ENCODE assay signal across 31 mouse cellular contexts in the genomic region with DNA sequence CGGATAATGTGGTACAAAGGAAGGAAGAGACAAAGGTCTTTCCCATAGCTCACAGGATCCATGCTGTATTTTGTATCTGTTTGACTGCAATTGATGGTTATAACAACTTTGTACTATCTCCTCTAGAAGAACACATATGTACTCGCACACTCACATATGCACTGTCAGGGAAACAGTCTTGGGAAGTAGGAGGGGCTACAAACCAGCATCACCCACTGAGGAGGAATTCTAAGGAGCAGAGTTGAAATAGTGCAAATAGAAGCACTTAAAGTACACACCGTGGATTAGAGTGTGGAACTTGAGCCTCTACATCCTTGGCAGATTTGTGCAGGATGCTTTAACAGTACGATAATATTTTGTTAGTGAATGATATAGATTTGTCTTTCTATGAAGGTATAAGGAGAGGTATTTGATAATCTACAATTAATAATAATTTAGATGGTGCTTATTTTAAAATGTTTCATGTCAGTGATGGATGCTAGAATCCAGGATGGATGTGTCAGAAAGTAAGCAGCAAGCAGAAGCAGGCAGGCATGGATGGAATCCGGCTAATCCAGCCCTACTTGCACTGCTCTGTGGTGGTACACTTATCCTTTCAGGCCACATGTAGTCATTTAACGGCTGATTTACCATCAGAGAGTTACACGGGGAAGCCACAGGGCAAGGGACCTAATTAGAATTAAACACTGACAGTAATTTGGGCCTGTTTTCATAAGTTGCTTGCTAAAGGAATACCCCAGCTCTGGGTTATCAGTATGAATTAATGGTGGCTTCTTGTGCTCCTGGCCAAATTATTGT.
DNase-seq lines count a peak whose midpoint lies in the region; ATAC-seq and TF ChIP-seq lines count a peak whose summit lies in the region.
"Had no signal": no experiment of that assay in that cellular context is flagged by ENCODE, and none has a peak within 500 bp of the region (broad histone marks: within the 10 kb centered on the region; RNA-seq: fewer than 3 reads in every experiment).

No protein-coding gene starts in this region.

- peak; percentile 63; the same call in 1 of the 2 replicates for ATAC-seq in midbrain, embryonic 12.5 days (ENCODE audit: low FRiP score, low read depth)
- peak; percentile 68 for ATAC-seq in forebrain, embryonic 13.5 days
- peak; percentile 67 for ATAC-seq in forebrain, embryonic 16.5 days
- ATAC-seq: activated CD4-positive, CD25-positive, alpha-beta regulatory T cell, adult 4 months; intestine, embryonic 16.5 days had no signal

- 51% methylated on average over 7 of the region's 7 CpGs for WGBS in midbrain, embryonic 12.5 days
- WGBS in midbrain, embryonic 10.5 days, result 65% methylated on average over 7 of the region's 7 CpGs
- 41% methylated on average over 7 of the region's 7 CpGs for WGBS in forebrain, embryonic 13.5 days
- 37% methylated on average over 7 of the region's 7 CpGs for WGBS in forebrain, embryonic 16.5 days
- WGBS in lung, adult 2 months, result 65% methylated on average over 7 of the region's 7 CpGs

- H3K4me2 ChIP-seq in midbrain, embryonic 12.5 days (replicated peaks), result no peak overlapping the region
- no peak overlapping the region for H3K4me2 ChIP-seq in forebrain, embryonic 13.5 days
- no peak overlapping the region for H3K4me2 ChIP-seq in forebrain, embryonic 16.5 days (ENCODE audit: low read length)
- H3K4me2 ChIP-seq: embryonic facial prominence, embryonic 13.5 days; heart, embryonic 15.5 days; lung, embryonic 14.5 days had no signal

- no peak overlapping the region for H3K27ac ChIP-seq in midbrain, embryonic 12.5 days (replicated peaks)
- H3K27ac ChIP-seq in midbrain, embryonic 10.5 days (replicated peaks), result no peak overlapping the region
- H3K27ac ChIP-seq in forebrain, embryonic 13.5 days, result no peak overlapping the region
- H3K27ac ChIP-seq in forebrain, embryonic 16.5 days (ENCODE audit: low read length), result no peak overlapping the region
- H3K27ac ChIP-seq: embryonic facial prominence, embryonic 13.5 days; heart, embryonic 10.5 days; heart, embryonic 15.5 days; liver, embryonic 14.5 days; stomach, postnatal 0 days had no signal

- no peak for TF ChIP-seq POLR2A in lung, adult 2 months (IDR thresholded peaks at IDR 0.05; ENCODE audit: borderline replicate concordance, extremely low read depth, low read depth, low read length)

- no peak for TF ChIP-seq CTCF in lung, adult 2 months (IDR thresholded peaks at IDR 0.05; ENCODE audit: insufficient read depth, low read length)

- no peaks in the 10 kb centered on the region for H3K36me3 ChIP-seq in midbrain, embryonic 12.5 days
- no peaks in the 10 kb centered on the region for H3K36me3 ChIP-seq in midbrain, embryonic 10.5 days
- no peaks in the 10 kb centered on the region for H3K36me3 ChIP-seq in forebrain, embryonic 13.5 days (ENCODE audit: poor library complexity, severe bottlenecking)
- no peaks in the 10 kb centered on the region for H3K36me3 ChIP-seq in forebrain, embryonic 16.5 days (ENCODE audit: control insufficient read depth, insufficient read depth)
- H3K36me3 ChIP-seq: embryonic facial prominence, embryonic 13.5 days; heart, embryonic 10.5 days; heart, embryonic 15.5 days had no signal

- H3K4me1 ChIP-seq in midbrain, embryonic 12.5 days, result 0 out of 2 replicates have a peak, but pooled peaks cover 3% of the 10 kb centered on the region
- no peaks in the 10 kb centered on the region; the same call in 1 of the 2 replicates for H3K4me1 ChIP-seq in midbrain, embryonic 10.5 days
- peaks cover 15% of the 10 kb centered on the region; the same call in 1 of the 2 replicates for H3K4me1 ChIP-seq in forebrain, embryonic 13.5 days
- H3K4me1 ChIP-seq in forebrain, embryonic 16.5 days (replicated peaks; ENCODE audit: control insufficient read depth, insufficient read depth, low read length), result no peaks in the 10 kb centered on the region
- H3K4me1 ChIP-seq in lung, adult 2 months (ENCODE audit: control insufficient read depth, insufficient read depth, low read length), result no peaks in the 10 kb centered on the region
- H3K4me1 ChIP-seq: embryonic facial prominence, embryonic 13.5 days; heart, embryonic 10.5 days; heart, embryonic 15.5 days had no signal

- no peaks in the 10 kb centered on the region for H3K27me3 ChIP-seq in midbrain, embryonic 12.5 days
- no peaks in the 10 kb centered on the region for H3K27me3 ChIP-seq in midbrain, embryonic 10.5 days (ENCODE audit: low read depth, poor library complexity, severe bottlenecking)
- no peaks in the 10 kb centered on the region for H3K27me3 ChIP-seq in forebrain, embryonic 13.5 days
- H3K27me3 ChIP-seq in forebrain, embryonic 16.5 days (replicated peaks; ENCODE audit: control insufficient read depth, insufficient read depth, low read length), result no peaks in the 10 kb centered on the region
- H3K27me3 ChIP-seq: embryonic facial prominence, embryonic 13.5 days; heart, embryonic 15.5 days had no signal

- H3K4me3 ChIP-seq in midbrain, embryonic 12.5 days, result no peak overlapping the region
- no peak overlapping the region for H3K4me3 ChIP-seq in midbrain, embryonic 10.5 days
- no peak overlapping the region for H3K4me3 ChIP-seq in forebrain, embryonic 13.5 days
- H3K4me3 ChIP-seq in forebrain, embryonic 16.5 days (replicated peaks; ENCODE audit: low read length), result no peak overlapping the region
- H3K4me3 ChIP-seq in lung, adult 2 months (replicated peaks; ENCODE audit: extremely low read depth, low read depth, low read length), result no peak overlapping the region
- H3K4me3 ChIP-seq: embryonic facial prominence, embryonic 13.5 days; heart, embryonic 10.5 days; heart, embryonic 15.5 days; myocyte had no signal

- DNase-seq in midbrain, embryonic 10.5 days (ENCODE audit: low spot score), result no peak
- DNase-seq in retina, embryonic 14.5 days (ENCODE audit: low spot score), result peak; percentile 51
- no peak for DNase-seq in lung, adult 2 months
- no peak for DNase-seq in liver
- DNase-seq: adrenal gland, adult 8-10 months; B cell, adult 2 months; cerebellum, adult 9-10 months; cerebellum, postnatal 36 days; embryo, embryonic 11 days; gastrocnemius, postnatal 25 days; heart, adult 11 months; kidney, adult 8-10 months; kidney, postnatal 10 days; layer of hippocampus, postnatal 36 days; left cerebral cortex, postnatal 4 days; lung, embryonic 14.5 days; lung, postnatal 14 days; right cerebral cortex, postnatal 4 days; thymus, adult 18-20 months; thymus, postnatal 4 days had no signal

- H3K9me3 ChIP-seq in midbrain, embryonic 12.5 days, result no peaks in the 10 kb centered on the region
- no peaks in the 10 kb centered on the region for H3K9me3 ChIP-seq in midbrain, embryonic 10.5 days (replicated peaks)
- H3K9me3 ChIP-seq in forebrain, embryonic 13.5 days (replicated peaks), result no peaks in the 10 kb centered on the region
- no peaks in the 10 kb centered on the region for H3K9me3 ChIP-seq in forebrain, embryonic 16.5 days (ENCODE audit: control insufficient read depth, low read length)
- H3K9me3 ChIP-seq: embryonic facial prominence, embryonic 13.5 days; heart, embryonic 10.5 days; heart, embryonic 15.5 days had no signal

- H3K9ac ChIP-seq in midbrain, embryonic 12.5 days (replicated peaks), result no peak overlapping the region
- no peak overlapping the region for H3K9ac ChIP-seq in forebrain, embryonic 13.5 days
- no peak overlapping the region for H3K9ac ChIP-seq in forebrain, embryonic 16.5 days (replicated peaks; ENCODE audit: low read depth, low read length)
- H3K9ac ChIP-seq: embryonic facial prominence, embryonic 13.5 days; heart, embryonic 15.5 days; liver, embryonic 14.5 days; lung, embryonic 14.5 days had no signal
